Mouse (Mus musculus) MEL (cell line): ENCODE results near the gene Lsamp. TPM values are rescaled to one million over a fixed set of nuclear protein-coding genes. Genes with fewer than 3 reads are reported as not detected.

Experiments used
- DNase-seq: peaks from one replicate; pipeline ENCODE4 v3.0.0; 2011; ENCODE audit warnings: low read depth, low spot score
- H3K27ac ChIP-seq: 2 replicates; pipeline ENCODE4 v1.5.1; 2012; ENCODE audit warnings: low read depth, mild to moderate bottlenecking, control low read depth, low read length, moderate library complexity; ENCODE audit not compliant: control insufficient read depth
- H3K27me3 ChIP-seq, 2 experiments: fragments of 150-350 bp in 1 of 2; sonication (generic) in 1 of 2; 2 replicates each; pipeline ENCODE4 v1.6.1; 2012; ENCODE audit warnings: low read length in 2 of 2, mild to moderate bottlenecking in 2 of 2, improper control_type of control experiment in 1 of 2, moderate library complexity in 1 of 2; ENCODE audit not compliant: insufficient read depth in 2 of 2, control insufficient read depth in 1 of 2
- H3K36me3 ChIP-seq, 2 experiments: 2 replicates each; pipeline ENCODE4 v1.6.1; 2012 to 2014; ENCODE audit warnings: low read length in 2 of 2, improper control_type of control experiment in 1 of 2, inconsistent platforms in 1 of 2, mild to moderate bottlenecking in 1 of 2; ENCODE audit not compliant: insufficient read depth in 2 of 2, control insufficient read depth in 1 of 2
- H3K4me1 ChIP-seq, 2 experiments: fragments of 150-350 bp in 1 of 2; sonication (generic) in 1 of 2; 2 replicates each; pipeline ENCODE4 v1.6.1; 2012; ENCODE audit warnings: low read length in 2 of 2, improper control_type of control experiment in 1 of 2, mild to moderate bottlenecking in 1 of 2; ENCODE audit not compliant: insufficient read depth in 2 of 2, control insufficient read depth in 1 of 2
- H3K4me3 ChIP-seq, 2 experiments: fragments of 150-350 bp in 1 of 2; sonication (generic) in 1 of 2; 2 replicates each; pipeline ENCODE4 v1.5.1; 2012; ENCODE audit warnings: low read depth in 2 of 2, low read length in 2 of 2, mild to moderate bottlenecking in 2 of 2, moderate library complexity in 2 of 2, control low read depth in 1 of 2, improper control_type of control experiment in 1 of 2; ENCODE audit not compliant: control insufficient read depth in 1 of 2, insufficient read depth in 1 of 2
- H3K79me2 ChIP-seq: 2 replicates; pipeline ENCODE4 v1.6.1; 2012; ENCODE audit warnings: mild to moderate bottlenecking, low read length, moderate library complexity; ENCODE audit not compliant: control insufficient read depth, poor library complexity, insufficient read depth
- H3K9ac ChIP-seq: 2 replicates; pipeline ENCODE4 v1.6.1; 2012; ENCODE audit warnings: low read depth, mild to moderate bottlenecking, control low read depth, low read length, moderate library complexity; ENCODE audit not compliant: control insufficient read depth, poor library complexity, severe bottlenecking
- H3K9me3 ChIP-seq: fragments of 150-350 bp; sonication (generic); replicated peaks from 2 replicates; pipeline ENCODE4 v1.6.1; 2012; ENCODE audit warnings: mild to moderate bottlenecking, low read length, improper control_type of control experiment, moderate library complexity; ENCODE audit not compliant: insufficient read depth
- BHLHE40 ChIP-seq: IDR thresholded peaks from 2 replicates; pipeline ENCODE4 v1.6.1; 2012; ENCODE audit warnings: low read depth, mild to moderate bottlenecking, inconsistent platforms, low read length, improper control_type of control experiment, borderline replicate concordance
- CTCF ChIP-seq, 3 experiments: IDR thresholded peaks in 2 of 3; conservative IDR thresholded peaks in 1 of 3; 2 replicates each; pipeline ENCODE4 v1.5.1; 2011 to 2012; ENCODE audit warnings: low read length in 3 of 3, low read depth in 2 of 3, mild to moderate bottlenecking in 2 of 3, improper control_type of control experiment in 1 of 3, inconsistent platforms in 1 of 3, mixed read lengths in 1 of 3, moderate library complexity in 1 of 3; ENCODE audit not compliant: control insufficient read depth in 1 of 3, insufficient read depth in 1 of 3, poor library complexity in 1 of 3, severe bottlenecking in 1 of 3
- GATA1 ChIP-seq: IDR thresholded peaks from 2 replicates; pipeline ENCODE4 v1.6.1; 2011; ENCODE audit warnings: low read depth, low read length, improper control_type of control experiment
- HCFC1 ChIP-seq: IDR thresholded peaks from 2 replicates; pipeline ENCODE4 v1.6.1; 2012; ENCODE audit warnings: low read depth, mild to moderate bottlenecking, inconsistent platforms, low read length, improper control_type of control experiment, moderate library complexity
- JUND ChIP-seq: IDR thresholded peaks from 2 replicates; pipeline ENCODE4 v1.6.1; 2011; ENCODE audit warnings: low read depth, mild to moderate bottlenecking, improper control_type of control experiment, low read length
- KAT2A ChIP-seq: conservative IDR thresholded peaks from 2 replicates; pipeline ENCODE4 v1.6.1; 2012; ENCODE audit warnings: low read depth, low read length, improper control_type of control experiment, inconsistent platforms
- MAX ChIP-seq: IDR thresholded peaks from 2 replicates; pipeline ENCODE4 v1.6.1; 2011; ENCODE audit warnings: low read length, improper control_type of control experiment
- MXI1 ChIP-seq: IDR thresholded peaks from 2 replicates; pipeline ENCODE4 v1.6.1; 2011; ENCODE audit warnings: mild to moderate bottlenecking, low read depth, low read length, improper control_type of control experiment
- MYC ChIP-seq: IDR thresholded peaks from 2 replicates; pipeline ENCODE4 v1.6.1; 2011; ENCODE audit warnings: low read depth, mild to moderate bottlenecking, low read length, improper control_type of control experiment, moderate library complexity
- NELFE ChIP-seq: IDR thresholded peaks from 2 replicates; pipeline ENCODE4 v1.6.1; 2011; ENCODE audit warnings: low read depth, low read length, improper control_type of control experiment
- POLR2A ChIP-seq, 2 experiments: IDR thresholded peaks; 2 replicates each; pipeline ENCODE4 v1.6.1; 2011 to 2012; ENCODE audit warnings: low read length in 2 of 2, mild to moderate bottlenecking in 2 of 2, control low read depth in 1 of 2, improper control_type of control experiment in 1 of 2, low read depth in 1 of 2, moderate library complexity in 1 of 2; ENCODE audit not compliant: control insufficient read depth in 1 of 2, insufficient read depth in 1 of 2, poor library complexity in 1 of 2
- POLR2AphosphoS5 ChIP-seq: IDR thresholded peaks from 2 replicates; pipeline ENCODE4 v1.6.1; 2012; ENCODE audit warnings: low read depth, borderline replicate concordance, mild to moderate bottlenecking, inconsistent platforms, low read length, moderate library complexity, mixed read lengths
- RAD21 ChIP-seq: IDR thresholded peaks from 2 replicates; pipeline ENCODE4 v1.6.1; 2011; ENCODE audit warnings: mild to moderate bottlenecking, low read depth, low read length, improper control_type of control experiment
- SIN3A ChIP-seq: IDR thresholded peaks from 2 replicates; pipeline ENCODE4 v1.6.1; 2012; ENCODE audit warnings: low read length, improper control_type of control experiment, inconsistent platforms
- TAL1 ChIP-seq: IDR thresholded peaks from 2 replicates; pipeline ENCODE4 v1.6.1; 2012; ENCODE audit warnings: mild to moderate bottlenecking, inconsistent platforms, low read length, moderate library complexity, mixed read lengths
- TCF12 ChIP-seq: IDR thresholded peaks from 2 replicates; pipeline ENCODE4 v1.6.1; 2014; ENCODE audit warnings: low read depth, mild to moderate bottlenecking, inconsistent platforms, low read length, improper control_type of control experiment, moderate library complexity
- UBTF ChIP-seq: IDR thresholded peaks from 2 replicates; pipeline ENCODE4 v1.6.1; 2012; ENCODE audit warnings: low read depth, mild to moderate bottlenecking, inconsistent platforms, low read length, improper control_type of control experiment, moderate library complexity, borderline replicate concordance; ENCODE audit not compliant: insufficient read depth
- USF1 ChIP-seq: IDR thresholded peaks from 2 replicates; pipeline ENCODE4 v1.6.1; 2014; ENCODE audit warnings: low read depth, mild to moderate bottlenecking, inconsistent platforms, low read length, improper control_type of control experiment, moderate library complexity
- USF2 ChIP-seq, 2 experiments: IDR thresholded peaks; 2 replicates each; pipeline ENCODE4 v1.6.1; 2011 to 2012; ENCODE audit warnings: improper control_type of control experiment in 2 of 2, low read length in 2 of 2, borderline replicate concordance in 1 of 2, inconsistent platforms in 1 of 2, low read depth in 1 of 2, mild to moderate bottlenecking in 1 of 2; ENCODE audit not compliant: insufficient read depth in 1 of 2
- ZKSCAN1 ChIP-seq: IDR thresholded peaks from 2 replicates; pipeline ENCODE4 v1.6.1; 2012; ENCODE audit warnings: low read depth, mild to moderate bottlenecking, inconsistent platforms, low read length, improper control_type of control experiment, moderate library complexity
- ZMIZ1 ChIP-seq: IDR thresholded peaks from 2 replicates; pipeline ENCODE4 v1.6.1; 2012; ENCODE audit warnings: low read depth, mild to moderate bottlenecking, inconsistent platforms, low read length, improper control_type of control experiment, moderate library complexity
- ZNF384 ChIP-seq: IDR thresholded peaks from 2 replicates; pipeline ENCODE4 v1.6.1; 2012; ENCODE audit warnings: low read depth, mild to moderate bottlenecking, inconsistent platforms, low read length, improper control_type of control experiment
- polyA plus RNA-seq, 2 experiments: library from polyadenylated mRNA; stranded (reverse) in 1 of 2; unstranded in 1 of 2; fragments of >175 nt in 1 of 2; fragments of >200 nt in 1 of 2; gene quantifications; 2 replicates each; pipeline versions ENCODE4 v1.2.1 to v1.2.4; 2012; ENCODE audit warnings: low replicate concordance in 2 of 2, low read depth in 1 of 2; ENCODE audit not compliant: insufficient read length in 2 of 2, insufficient read depth in 1 of 2, missing spikeins in 1 of 2
- total RNA-seq: library from RNA; depleted of rRNA; stranded (reverse); fragments of 300-350 nt; gene quantifications from 2 replicates; pipeline ENCODE4 v1.2.3, GENCODE M21; 2012

Lsamp gene
- total and polyA plus RNA-seq, 3 experiments, result 0.42 TPM; not detected in 2

DNA sequence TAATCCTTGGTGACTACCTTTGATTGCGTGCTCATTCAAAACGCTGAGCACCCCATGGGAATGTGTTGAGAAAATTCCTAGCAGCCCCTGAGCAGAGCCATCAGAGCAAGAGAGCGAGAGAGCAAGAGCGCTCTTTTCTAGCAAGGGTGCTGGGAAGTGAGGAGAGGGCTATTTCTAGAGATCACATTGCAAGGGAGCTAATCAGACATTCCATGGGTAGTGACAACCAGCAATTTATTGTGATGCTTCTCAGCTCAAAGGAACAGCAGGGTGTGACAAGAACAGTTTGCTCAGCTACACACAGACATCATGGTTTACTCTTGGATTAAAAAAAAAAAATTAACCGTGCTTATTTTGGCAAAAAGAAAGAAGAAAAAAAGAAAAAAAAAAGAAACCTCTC lies 487.8 kb downstream of the Lsamp start:
- Histone ChIP-seq H3K79me2 (no peaks in the 10 kb centered on the region), H3K36me3 (no peaks in the 10 kb centered on the region), H3K4me3 (no peak overlapping the region), H3K9ac (no peak overlapping the region), H3K4me1 (no peaks in the 10 kb centered on the region), H3K27ac (no peak overlapping the region), H3K9me3 (no peaks in the 10 kb centered on the region), H3K27me3 (no peaks in the 10 kb centered on the region)
- DNase-seq, result no peak
- TF ChIP-seq NELFE, result no peak
- TF ChIP-seq USF2 (IDR thresholded peaks at IDR 0.05; ENCODE audit: borderline replicate concordance in 1 of 2, insufficient read depth in 1 of 2, low read depth in 1 of 2, low read length in 2 of 2), result no peak
- TF ChIP-seq MAX, result no peak
- no peak for TF ChIP-seq SIN3A
- no peak for TF ChIP-seq MYC

DNA sequence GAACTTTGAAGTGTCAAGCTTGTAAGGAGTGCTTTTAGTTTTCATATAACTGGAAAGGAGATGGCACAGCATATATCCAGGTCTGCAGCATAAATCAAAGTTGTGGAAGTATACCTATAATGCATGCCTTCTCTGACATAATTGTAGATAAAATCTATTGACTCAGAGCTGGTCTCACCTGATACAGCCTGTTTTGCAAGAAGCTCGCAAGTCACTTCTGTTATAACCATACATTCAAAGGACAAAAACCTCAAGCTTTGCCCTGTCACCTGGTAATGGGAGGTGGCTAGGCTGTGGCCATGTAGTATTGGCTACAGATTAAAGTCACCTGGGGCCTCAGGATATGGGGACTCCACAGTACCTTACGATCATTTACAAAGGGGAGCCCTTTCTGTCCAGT lies 507.4 kb downstream of the Lsamp start:
- Histone ChIP-seq H3K79me2 (no peaks in the 10 kb centered on the region), H3K9ac (no peak overlapping the region), H3K4me1 (no peaks in the 10 kb centered on the region), H3K4me3 (no peak overlapping the region), H3K27me3 (no peaks in the 10 kb centered on the region), H3K9me3 (no peaks in the 10 kb centered on the region), H3K27ac (no peak overlapping the region), H3K36me3 (no peaks in the 10 kb centered on the region)
- no peak for DNase-seq
- no peak for TF ChIP-seq USF1
- TF ChIP-seq TCF12, result no peak
- TF ChIP-seq UBTF, result no peak
- no peak for TF ChIP-seq SIN3A
- no peak for TF ChIP-seq NELFE
- TF ChIP-seq ZMIZ1, result no peak
- TF ChIP-seq TAL1, result no peak
- TF ChIP-seq KAT2A, result no peak
- no peak for TF ChIP-seq MXI1
- TF ChIP-seq JUND, result no peak
- TF ChIP-seq MAX, result no peak
- no peak for TF ChIP-seq POLR2AphosphoS5
- TF ChIP-seq HCFC1, result no peak
- no peak for TF ChIP-seq POLR2A (IDR thresholded peaks at IDR 0.05; ENCODE audit: control insufficient read depth in 1 of 2, insufficient read depth in 1 of 2, low read depth in 1 of 2, low read length in 2 of 2, poor library complexity in 1 of 2)
- TF ChIP-seq BHLHE40, result no peak
- no peak for TF ChIP-seq CTCF (IDR thresholded peaks at IDR 0.05 in 2 of 3, conservative IDR thresholded peaks at IDR 0.05 in 1 of 3; ENCODE audit: control insufficient read depth in 1 of 3, insufficient read depth in 1 of 3, low read depth in 2 of 3, low read length in 3 of 3, poor library complexity in 1 of 3, severe bottlenecking in 1 of 3)
- no peak for TF ChIP-seq ZKSCAN1
- TF ChIP-seq GATA1, result no peak
- no peak for TF ChIP-seq ZNF384
- TF ChIP-seq RAD21, result no peak
